Mouse (Mus musculus): ENCODE data around the gene Eipr1. TPM values are rescaled to one million over a fixed set of nuclear protein-coding genes. Genes with fewer than 3 reads are reported as not detected.

Eipr1 gene
- total RNA-seq, 2 experiments from 2014 or later: 51.7 to 53.0 TPM

- no peak overlapping the region for H3K4me3 ChIP-seq
- no peak for DNase-seq (ENCODE audit: low spot score in 2 of 2)
- no peak for TF ChIP-seq CTCF (conservative IDR thresholded peaks at IDR 0.05)
- no peak overlapping the region for H3K27ac ChIP-seq
Observed at GRCm38 (mm10) chr12:28734271-28734670, 17.3 kb upstream of the Eipr1 start.

GRCm38 (mm10) chr12:28735293-28735692 lies 16.3 kb upstream of the Eipr1 start:
- no peak for TF ChIP-seq CTCF (conservative IDR thresholded peaks at IDR 0.05)
- no peak overlapping the region; the same call in 1 of the 2 replicates for H3K27ac ChIP-seq
- no peak overlapping the region for H3K4me3 ChIP-seq
- DNase-seq (ENCODE audit: low spot score in 2 of 2): no peak

- Histone ChIP-seq H3K27ac (no peak overlapping the region), H3K4me3 (no peak overlapping the region)
- TF ChIP-seq CTCF (conservative IDR thresholded peaks at IDR 0.05): no peak
- no peak for DNase-seq (ENCODE audit: low spot score in 2 of 2)
Observed at GRCm38 (mm10) chr12:28743328-28743727, 8.3 kb upstream of the Eipr1 start.

GRCm38 (mm10) chr12:28750021-28750633 lies 1.5 kb upstream of the Eipr1 start, which contains the start of gene Trappc12:
Gene Trappc12, minus strand, starts transcription at chr12:28750472.
- DNase-seq (ENCODE audit: low spot score in 2 of 2): peak; percentile 82 to 87
- H3K27ac ChIP-seq: peak within 1 kb of the TSS; percentile 94
- 0 out of 2 replicates have a peak, but pooled peaks have one; percentile 5 for TF ChIP-seq CTCF (conservative IDR thresholded peaks at IDR 0.05)
- H3K4me3 ChIP-seq: peak within 1 kb of the TSS; percentile 98

GRCm38 (mm10) chr12:28750876-28751275 lies 727 bp upstream of the Eipr1 start:
- peak overlapping the region; percentile 94 for H3K27ac ChIP-seq
- peak overlapping the region; percentile 92 for H3K4me3 ChIP-seq
- no peak for TF ChIP-seq CTCF (conservative IDR thresholded peaks at IDR 0.05)
- no peak for DNase-seq (ENCODE audit: low spot score in 2 of 2)

- no peak for DNase-seq (ENCODE audit: low spot score in 2 of 2)
- TF ChIP-seq CTCF (conservative IDR thresholded peaks at IDR 0.05): no peak
- no peak overlapping the region for H3K27ac ChIP-seq
- H3K4me3 ChIP-seq: no peak overlapping the region
Observed at GRCm38 (mm10) chr12:28756019-28756418, 4.4 kb downstream of the Eipr1 start.

- TF ChIP-seq CTCF (conservative IDR thresholded peaks at IDR 0.05): no peak
- no peak for DNase-seq (ENCODE audit: low spot score in 2 of 2)
- Histone ChIP-seq H3K4me3 (no peak overlapping the region), H3K27ac (no peak overlapping the region; the same call in 1 of the 2 replicates)
Observed at GRCm38 (mm10) chr12:28769953-28770352, 18.4 kb downstream of the Eipr1 start.

GRCm38 (mm10) chr12:28773815-28774214 lies 22.2 kb downstream of the Eipr1 start:
- DNase-seq (ENCODE audit: low spot score in 2 of 2): no peak
- peak; percentile 74 for TF ChIP-seq CTCF (conservative IDR thresholded peaks at IDR 0.05)
- no peak overlapping the region for H3K27ac ChIP-seq
- no peak overlapping the region for H3K4me3 ChIP-seq

GRCm38 (mm10) chr12:28775120-28775519 lies 23.5 kb downstream of the Eipr1 start:
- no peak for TF ChIP-seq CTCF (conservative IDR thresholded peaks at IDR 0.05)
- Histone ChIP-seq H3K27ac (peak overlapping the region; percentile 19; the same call in 1 of the 2 replicates), H3K4me3 (no peak overlapping the region)
- no peak for DNase-seq (ENCODE audit: low spot score in 2 of 2)

GRCm38 (mm10) chr12:28775627-28776026 lies 24.0 kb downstream of the Eipr1 start:
- Histone ChIP-seq H3K27ac (peak overlapping the region; percentile 19; the same call in 1 of the 2 replicates), H3K4me3 (no peak overlapping the region)
- DNase-seq (ENCODE audit: low spot score in 2 of 2): no peak
- TF ChIP-seq CTCF (conservative IDR thresholded peaks at IDR 0.05): no peak

GRCm38 (mm10) chr12:28780180-28780579 lies 28.6 kb downstream of the Eipr1 start:
- TF ChIP-seq CTCF (conservative IDR thresholded peaks at IDR 0.05): no peak
- peak overlapping the region; percentile 53; the same call in 1 of the 2 replicates for H3K27ac ChIP-seq
- no peak for DNase-seq (ENCODE audit: low spot score in 2 of 2)
- H3K4me3 ChIP-seq: no peak overlapping the region

- no peak for TF ChIP-seq CTCF (conservative IDR thresholded peaks at IDR 0.05)
Observed at GRCm38 (mm10) chr12:28782637-28783036, 31.0 kb downstream of the Eipr1 start.

GRCm38 (mm10) chr12:28784355-28784754 lies 32.8 kb downstream of the Eipr1 start:
- H3K27ac ChIP-seq: peak overlapping the region; percentile 58
- TF ChIP-seq CTCF (conservative IDR thresholded peaks at IDR 0.05): peak; percentile 70
- H3K4me3 ChIP-seq: no peak overlapping the region
- DNase-seq (ENCODE audit: low spot score in 2 of 2): peak in 1 of 2 experiments; percentile 38

More at GRCm38 (mm10) chr12:28782637-28783036, 31.0 kb downstream of the Eipr1 start:
- Histone ChIP-seq H3K4me3 (no peak overlapping the region), H3K27ac (no peak overlapping the region)
- no peak for DNase-seq (ENCODE audit: low spot score in 2 of 2)

- DNase-seq (ENCODE audit: low spot score in 2 of 2): no peak
- peak overlapping the region; percentile 58 for H3K27ac ChIP-seq
- H3K4me3 ChIP-seq: no peak overlapping the region
- no peak for TF ChIP-seq CTCF (conservative IDR thresholded peaks at IDR 0.05)
Observed at GRCm38 (mm10) chr12:28784864-28785263, 33.3 kb downstream of the Eipr1 start.
